Mouse (Mus musculus) embryonic facial prominence, embryonic 15.5 days (tissue): ENCODE measurements around the gene Exoc3l. TPM values are rescaled to one million over a fixed set of nuclear protein-coding genes. Genes with fewer than 3 reads are reported as not detected.

ENCODE experiments used
- ATAC-seq: fragments of 200-750 bp; cut with Nextera tagmentation; 2 replicates; pipeline ENCODE4 v1.8.0; 2017; ENCODE audit warnings: low read depth, moderate TSS enrichment; ENCODE audit not compliant: insufficient number of reproducible peaks, low FRiP score, low TSS enrichment
- H3K27ac ChIP-seq: fragments of 300-500 bp; sonication (generic); replicated peaks from 2 replicates; pipeline ENCODE4 v1.5.1; 2015; ENCODE audit warnings: mild to moderate bottlenecking, inconsistent platforms
- H3K27me3 ChIP-seq: fragments of 300-500 bp; sonication (generic); 2 replicates; pipeline ENCODE4 v1.6.1; 2015; ENCODE audit warnings: inconsistent platforms
- H3K36me3 ChIP-seq: fragments of 300-500 bp; sonication (generic); 2 replicates; pipeline ENCODE4 v1.6.1; 2015; ENCODE audit warnings: mild to moderate bottlenecking, inconsistent platforms
- H3K4me1 ChIP-seq: fragments of 300-500 bp; sonication (generic); 2 replicates; pipeline ENCODE4 v1.6.1; 2015; ENCODE audit warnings: inconsistent platforms
- H3K4me2 ChIP-seq: fragments of 300-500 bp; sonication (generic); replicated peaks from 2 replicates; pipeline ENCODE4 v1.6.1; 2015; ENCODE audit warnings: mild to moderate bottlenecking, inconsistent platforms
- H3K4me3 ChIP-seq: fragments of 300-500 bp; sonication (generic); replicated peaks from 2 replicates; pipeline ENCODE4 v1.5.1; 2015; ENCODE audit warnings: mild to moderate bottlenecking, inconsistent platforms
- H3K9ac ChIP-seq: fragments of 300-500 bp; sonication (generic); 2 replicates; pipeline ENCODE4 v1.6.1; 2015; ENCODE audit warnings: inconsistent platforms
- H3K9me3 ChIP-seq: fragments of 300-500 bp; sonication (generic); replicated peaks from 2 replicates; pipeline ENCODE4 v1.6.1; 2016; ENCODE audit warnings: inconsistent platforms
- WGBS: fragments of 180-500 bp; shearing (Covaris S2); methylation state at CpG from one replicate; pipeline ENCODE4 v1.1.7; 2015; 5-methylcytosine and 5-hydroxymethylcytosine counted together
- microRNA counts: library from miRNA; unstranded; fragments of <30 nt; microRNA quantifications from one replicate; lab custom pipeline; 2016
- microRNA-seq: library from miRNA; unstranded; fragments of <30 nt; microRNA quantifications from one replicate; pipeline ENCODE4, GENCODE M21; 2016; ENCODE audit warnings: borderline number of aligned reads
- polyA plus RNA-seq: library from polyadenylated mRNA; unstranded; fragments of >200 nt; fragmentation: Nextera tagmentation; extraction: Ambion mirVana; gene quantifications from 2 replicates; pipeline ENCODE4 v1.2.1, GENCODE M21; 2015

The Exoc3l gene
- polyA plus RNA-seq, 1 experiment from 2014 or later = 11.0 TPM

GRCm38 (mm10) chr8:105253766-105254151, 42.1 kb downstream of the Exoc3l start:
- 35% methylated on average over 20 of the region's 20 CpGs for WGBS
- H3K4me3 ChIP-seq = peak overlapping the region; percentile 67
- peaks cover 31% of the 10 kb centered on the region for H3K4me1 ChIP-seq
- peak overlapping the region; percentile 73; the same call in 1 of the 2 replicates for H3K9ac ChIP-seq
- H3K36me3 ChIP-seq = peaks cover 45% of the 10 kb centered on the region
- peak overlapping the region; percentile 95 for H3K27ac ChIP-seq
- no peak for ATAC-seq
- peak overlapping the region; percentile 92 for H3K4me2 ChIP-seq
- H3K27me3 ChIP-seq = peaks cover 14% of the 10 kb centered on the region
- H3K9me3 ChIP-seq = no peaks in the 10 kb centered on the region

- Histone ChIP-seq H3K4me3 (peak overlapping the region; percentile 67; the same call in 1 of the 2 replicates), H3K36me3 (peaks cover 52% of the 10 kb centered on the region)
Observed at GRCm38 (mm10) chr8:105252680-105253537, 43.0 kb downstream of the Exoc3l start.

GRCm38 (mm10) chr8:105251954-105252353, 43.9 kb downstream of the Exoc3l start:
- Histone ChIP-seq H3K27ac (no peak overlapping the region), H3K27me3 (peaks cover 3% of the 10 kb centered on the region; the same call in 1 of the 2 replicates), H3K4me3 (no peak overlapping the region), H3K9ac (no peak overlapping the region), H3K9me3 (no peaks in the 10 kb centered on the region), H3K4me2 (no peak overlapping the region), H3K36me3 (peaks cover 56% of the 10 kb centered on the region), H3K4me1 (peaks cover 27% of the 10 kb centered on the region)
- no peak for ATAC-seq
- 87% methylated on average over 6 of the region's 6 CpGs for WGBS

More at GRCm38 (mm10) chr8:105252680-105253537, 43.0 kb downstream of the Exoc3l start:
- ATAC-seq = no peak
- no peak overlapping the region for H3K27ac ChIP-seq
- peak overlapping the region; percentile 92 for H3K4me2 ChIP-seq
- no peaks in the 10 kb centered on the region for H3K9me3 ChIP-seq
- H3K27me3 ChIP-seq = peaks cover 6% of the 10 kb centered on the region
- WGBS = 83% methylated on average over 10 of the region's 10 CpGs
- H3K9ac ChIP-seq = no peak overlapping the region
- H3K4me1 ChIP-seq = peaks cover 27% of the 10 kb centered on the region

GRCm38 (mm10) chr8:105241016-105241415, 54.9 kb downstream of the Exoc3l start:
- Histone ChIP-seq H3K27me3 (no peaks in the 10 kb centered on the region), H3K36me3 (peaks cover 51% of the 10 kb centered on the region), H3K4me3 (no peak overlapping the region), H3K9ac (no peak overlapping the region), H3K4me1 (no peaks in the 10 kb centered on the region), H3K27ac (no peak overlapping the region), H3K4me2 (no peak overlapping the region), H3K9me3 (no peaks in the 10 kb centered on the region)
- ATAC-seq = no peak
- WGBS = 94% methylated on average over 7 of the region's 7 CpGs

MicroRNAs encoded within 50 kb of the gene (microRNA counts, 519-probe panel; counts per million panel counts)
- microRNA mmu-miR-328 (lab: Ali Mortazavi, UCI) = 2,235 counts per million, percentile 50 among the panel's probes with 10 or more counts

Small RNAs within 50 kb of the gene (microRNA-seq; reads per million reads assigned to microRNA genes)
- gene Gm27320 (not detected), gene Mir328 (172 reads per million, percentile 60 among the genes with 10 or more reads in this experiment)

Other genes starting within 250 kb of the Exoc3l start
- gene Ces3a, start 247.5 kb downstream of the Exoc3l start, polyA plus RNA-seq = not detected in 2 replicates
- gene Ces3b, start 212.3 kb downstream of the Exoc3l start, polyA plus RNA-seq = not detected in 2 replicates
- gene Ces4a, start 164.3 kb downstream of the Exoc3l start, polyA plus RNA-seq = not detected in 2 replicates
- gene Cbfb, start 125.4 kb downstream of the Exoc3l start, polyA plus RNA-seq = 79.1 and 81.6 TPM in 2 replicates
- gene D230025D16Rik, start 71.0 kb downstream of the Exoc3l start, polyA plus RNA-seq = 24.9 and 26.1 TPM in 2 replicates
- gene B3gnt9, start 40.9 kb downstream of the Exoc3l start, polyA plus RNA-seq = 45.5 and 49.2 TPM in 2 replicates
- gene Tradd, start 31.5 kb downstream of the Exoc3l start, polyA plus RNA-seq = 27.4 and 28.8 TPM in 2 replicates
- 3.3 and 4.0 TPM in 2 replicates for gene Fbxl8, start 31.5 kb downstream of the Exoc3l start, polyA plus RNA-seq
- gene Hsf4, start 26.3 kb downstream of the Exoc3l start, polyA plus RNA-seq = 0.13 and 0.33 TPM in 2 replicates
- gene Nol3, start 20.0 kb downstream of the Exoc3l start, polyA plus RNA-seq = 3.6 and 4.4 TPM in 2 replicates
- gene 4931428F04Rik, start 6.2 kb downstream of the Exoc3l start, polyA plus RNA-seq = 12.1 and 14.5 TPM in 2 replicates
- 67.9 and 79.6 TPM in 2 replicates for gene E2f4, start 1.6 kb upstream of the Exoc3l start, polyA plus RNA-seq
- gene Elmo3, start 9.5 kb upstream of the Exoc3l start, polyA plus RNA-seq = 9.9 and 11.4 TPM in 2 replicates
- 1.6 and 2.0 TPM in 2 replicates for gene Lrrc29, start 30.2 kb upstream of the Exoc3l start, polyA plus RNA-seq
- gene Tmem208, start 30.3 kb upstream of the Exoc3l start, polyA plus RNA-seq = 131 TPM in 2 replicates
- gene Fhod1, start 51.9 kb upstream of the Exoc3l start, polyA plus RNA-seq = 2.0 and 2.6 TPM in 2 replicates
- 2.6 and 3.4 TPM in 2 replicates for gene Slc9a5, start 52.7 kb upstream of the Exoc3l start, polyA plus RNA-seq
- 0.25 and 0.45 TPM in 2 replicates for gene Plekhg4, start 77.2 kb upstream of the Exoc3l start, polyA plus RNA-seq
- 0.05 TPM in 1 of 2 replicates, not detected in the other for gene Kctd19, start 117.4 kb upstream of the Exoc3l start, polyA plus RNA-seq
- gene Lrrc36, start 117.5 kb upstream of the Exoc3l start, polyA plus RNA-seq = 1.1 and 2.6 TPM in 2 replicates
- gene Tppp3, start 175.4 kb upstream of the Exoc3l start, polyA plus RNA-seq = 157 and 180 TPM in 2 replicates
- 55.4 and 59.8 TPM in 2 replicates for gene Zdhhc1, start 200.8 kb upstream of the Exoc3l start, polyA plus RNA-seq
- 1.4 TPM in 2 replicates for gene Hsd11b2, start 222.7 kb upstream of the Exoc3l start, polyA plus RNA-seq